Mouse (Mus musculus): ENCODE data around the gene Nfatc4.
A peak's percentile ranks its signal among the peaks of the same experiment; 100 is the strongest.

Gene Nfatc4

GRCm38 (mm10) chr14:55853621-55854285 is 30.8 kb downstream of the Nfatc4 start, which contains the start of gene Nynrin:
TSS of gene Nynrin (plus strand) at chr14:55854010.
- no peak for DNase-seq (ENCODE audit: low spot score in 2 of 2)

DNA sequence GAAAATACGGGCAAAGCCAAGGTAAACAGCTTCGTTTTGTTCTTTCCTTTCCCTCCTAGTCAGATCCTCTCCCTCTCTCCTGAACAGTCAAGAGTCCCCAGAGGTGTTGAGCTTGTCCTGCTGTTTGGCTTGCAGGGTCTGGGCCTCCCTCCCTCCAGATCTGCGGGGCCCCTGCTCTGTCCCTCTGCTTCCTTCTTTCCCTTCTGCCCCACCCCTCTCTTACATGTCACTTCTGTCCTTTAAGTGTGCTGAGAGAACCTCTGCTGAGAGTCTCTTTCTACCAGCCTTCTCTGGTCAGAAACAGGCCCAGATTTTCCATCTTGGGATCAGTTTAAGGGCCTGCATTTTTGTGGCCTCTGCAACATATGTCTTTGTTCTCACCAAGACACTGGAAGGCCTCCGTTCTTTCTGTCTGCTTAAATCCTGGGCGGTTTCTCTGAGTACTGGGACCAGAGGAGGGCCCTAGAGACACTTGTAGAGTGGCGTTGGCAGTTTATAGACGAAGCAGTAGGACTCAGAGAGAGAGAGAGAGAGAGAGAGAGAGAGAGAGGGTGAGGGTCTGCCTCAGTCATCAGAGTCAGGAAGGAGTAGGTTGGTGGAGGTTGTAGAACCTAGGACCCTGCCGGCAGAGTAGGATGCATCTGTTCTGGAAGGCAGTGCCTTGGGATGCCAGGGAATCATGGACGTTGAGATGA is 31.6 kb downstream of the Nfatc4 start:
- DNase-seq (ENCODE audit: low spot score in 2 of 2): no peak

GRCm38 (mm10) chr14:55855101-55855561 is 32.2 kb downstream of the Nfatc4 start:
- DNase-seq (ENCODE audit: low spot score in 2 of 2): no peak

GRCm38 (mm10) chr14:55857588-55857987 is 34.6 kb downstream of the Nfatc4 start:
- no peak for DNase-seq (ENCODE audit: low spot score in 2 of 2)

GRCm38 (mm10) chr14:55862186-55862585 is 39.2 kb downstream of the Nfatc4 start:
- DNase-seq (ENCODE audit: low spot score in 2 of 2): no peak

- DNase-seq (ENCODE audit: low spot score in 2 of 2): no peak
These were observed 40.0 kb downstream of the Nfatc4 start for GRCm38 (mm10) chr14:55862970-55863369.

- DNase-seq (ENCODE audit: low spot score in 2 of 2): peak in 1 of 2 experiments; percentile 48
These were observed 40.8 kb downstream of the Nfatc4 start for GRCm38 (mm10) chr14:55863773-55864172.

DNA sequence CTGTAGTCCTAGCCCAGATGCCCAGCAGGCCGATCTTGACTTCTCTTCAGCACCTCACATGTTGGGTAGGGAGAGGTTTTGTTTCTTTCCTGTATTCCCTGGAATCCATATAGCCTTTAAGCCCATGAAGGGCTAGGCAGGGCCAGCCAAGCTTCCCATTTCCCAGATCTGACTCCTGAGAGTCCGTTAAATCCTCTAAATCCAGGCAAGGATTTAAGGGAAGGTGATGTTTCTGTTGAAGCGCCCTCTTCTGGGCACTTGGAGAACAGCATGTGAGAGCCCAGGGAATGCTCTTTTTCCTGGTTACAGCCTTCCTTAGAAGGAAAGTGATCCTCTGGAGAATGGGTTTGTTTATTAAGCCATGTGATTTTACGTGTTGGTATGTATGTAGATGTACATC is 44.0 kb downstream of the Nfatc4 start:
- DNase-seq (ENCODE audit: low spot score in 2 of 2): peak in 1 of 2 experiments; percentile 48

DNA sequence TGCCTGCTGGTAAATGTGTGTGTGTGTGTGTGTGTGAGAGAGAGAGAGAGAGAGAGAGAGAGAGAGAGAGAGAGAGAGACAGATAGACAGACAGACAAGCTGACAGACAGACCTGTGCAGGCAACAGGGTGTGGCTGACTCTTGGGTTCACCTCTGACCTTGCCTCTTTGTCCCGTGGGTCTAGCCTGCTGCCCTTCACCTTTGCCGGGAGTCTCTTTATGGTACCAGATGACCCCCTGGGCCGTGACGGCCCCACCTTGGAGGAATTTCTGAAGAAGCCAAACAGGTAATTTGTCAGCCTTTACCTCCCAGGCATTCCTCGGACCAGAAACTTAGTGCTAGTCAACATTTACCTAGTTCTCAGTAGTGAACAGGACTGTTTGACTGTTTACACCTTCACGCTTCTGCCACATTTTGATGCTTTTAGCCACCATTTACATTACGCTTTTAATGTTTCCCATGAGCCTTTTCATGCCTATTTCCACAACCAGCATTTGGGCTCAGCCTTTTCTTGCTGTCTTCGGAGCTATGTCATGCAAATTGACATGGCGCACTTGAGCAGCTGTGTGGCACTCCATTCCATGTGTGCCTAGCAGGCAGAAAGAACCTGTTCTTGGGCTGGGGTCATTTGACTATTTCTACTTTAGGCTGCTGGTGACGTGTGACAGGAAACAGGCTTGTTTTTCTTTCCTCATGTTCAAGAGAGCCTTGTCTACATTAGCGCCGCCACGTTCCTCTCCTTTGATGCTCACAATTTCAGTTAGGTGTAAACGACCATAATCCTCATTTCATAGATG is 45.5 kb downstream of the Nfatc4 start:
- no peak for DNase-seq (ENCODE audit: low spot score in 2 of 2)

DNA sequence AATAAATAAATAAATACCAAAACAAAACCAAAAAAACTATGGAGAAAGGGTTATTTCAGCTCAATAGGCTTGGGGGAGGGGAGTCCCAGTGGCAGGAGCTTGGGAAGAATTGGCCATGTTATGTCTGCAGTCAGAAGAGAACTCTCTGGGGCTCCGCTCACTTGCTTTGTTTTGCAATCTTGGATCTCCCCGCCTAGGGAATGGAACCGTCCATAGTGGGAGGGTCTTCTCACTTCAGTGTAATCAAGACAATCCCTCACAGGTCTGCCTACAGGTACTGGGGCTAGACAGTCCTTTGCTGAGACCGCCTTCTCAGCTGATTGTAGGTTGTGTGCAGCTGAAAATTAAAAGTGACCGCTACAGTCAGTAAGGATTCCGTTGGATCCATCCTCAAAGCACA is 46.6 kb downstream of the Nfatc4 start:
- no peak for DNase-seq (ENCODE audit: low spot score in 2 of 2)

DNA sequence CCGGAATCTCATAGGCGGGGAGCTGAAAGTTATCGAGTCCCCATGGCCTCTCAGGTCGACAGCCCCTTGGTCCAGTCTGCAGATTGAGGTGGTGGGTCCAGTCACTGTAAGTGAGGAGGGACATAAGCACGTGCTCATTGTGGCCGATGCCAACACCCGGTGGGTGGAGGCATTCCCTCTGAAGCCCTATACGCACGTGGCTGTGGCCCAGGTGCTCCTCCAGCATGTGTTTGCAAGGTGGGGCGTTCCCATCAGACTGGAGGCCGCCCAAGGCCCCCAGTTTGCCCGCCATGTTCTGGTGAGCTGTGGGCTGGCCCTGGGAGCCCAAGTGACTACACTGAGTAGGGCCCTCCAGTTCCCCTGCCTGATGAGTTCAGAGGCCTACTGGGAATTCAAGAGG is 49.1 kb downstream of the Nfatc4 start:
- DNase-seq (ENCODE audit: low spot score in 2 of 2): no peak

DNA sequence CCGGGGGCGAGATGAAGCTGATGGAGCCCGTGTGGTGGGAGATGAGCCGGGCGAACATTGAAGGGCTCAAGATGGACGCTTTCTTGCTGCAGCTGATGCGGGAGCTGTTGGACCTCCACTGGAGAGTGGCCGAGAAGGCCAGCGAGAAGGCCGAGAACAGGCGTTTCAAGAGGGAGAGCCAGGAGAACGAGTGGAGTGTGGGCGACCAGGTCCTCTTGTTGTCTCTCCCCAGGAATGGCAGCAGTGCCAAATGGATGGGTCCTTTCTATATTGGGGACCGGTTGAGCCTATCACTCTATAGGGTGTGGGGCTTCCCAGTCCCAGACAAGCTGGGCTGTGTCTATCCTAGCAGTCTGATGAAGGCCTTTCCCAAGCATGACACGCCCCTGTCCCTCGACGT is 49.6 kb downstream of the Nfatc4 start:
- no peak for DNase-seq (ENCODE audit: low spot score in 2 of 2)

DNA sequence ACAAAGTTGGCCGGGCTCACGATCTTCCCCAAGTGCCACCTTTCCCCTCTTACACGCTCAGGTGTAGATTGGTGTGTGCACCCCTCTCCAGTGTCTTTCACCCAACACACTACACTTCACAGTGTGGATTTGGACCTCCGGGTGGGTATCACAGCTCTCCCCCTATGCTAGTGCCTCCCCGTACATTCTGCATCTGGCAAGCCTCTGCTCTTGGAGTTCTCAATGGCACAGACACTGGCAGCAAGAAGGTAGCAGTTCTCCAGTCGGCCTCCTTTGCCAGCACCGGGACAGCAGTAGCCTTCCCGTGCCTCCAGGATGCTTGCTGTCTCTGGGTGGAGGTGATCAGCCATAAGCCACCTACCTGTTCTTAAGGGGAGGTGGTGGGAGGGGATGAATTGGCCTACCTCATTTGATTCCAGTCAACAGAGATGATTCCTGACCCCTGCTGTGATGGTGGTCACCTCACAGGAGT is 50.3 kb downstream of the Nfatc4 start:
- no peak for DNase-seq (ENCODE audit: low spot score in 2 of 2)

GRCm38 (mm10) chr14:55873714-55874683 is 51.1 kb downstream of the Nfatc4 start:
- peak; percentile 55 to 69 for DNase-seq (ENCODE audit: low spot score in 2 of 2)

DNA sequence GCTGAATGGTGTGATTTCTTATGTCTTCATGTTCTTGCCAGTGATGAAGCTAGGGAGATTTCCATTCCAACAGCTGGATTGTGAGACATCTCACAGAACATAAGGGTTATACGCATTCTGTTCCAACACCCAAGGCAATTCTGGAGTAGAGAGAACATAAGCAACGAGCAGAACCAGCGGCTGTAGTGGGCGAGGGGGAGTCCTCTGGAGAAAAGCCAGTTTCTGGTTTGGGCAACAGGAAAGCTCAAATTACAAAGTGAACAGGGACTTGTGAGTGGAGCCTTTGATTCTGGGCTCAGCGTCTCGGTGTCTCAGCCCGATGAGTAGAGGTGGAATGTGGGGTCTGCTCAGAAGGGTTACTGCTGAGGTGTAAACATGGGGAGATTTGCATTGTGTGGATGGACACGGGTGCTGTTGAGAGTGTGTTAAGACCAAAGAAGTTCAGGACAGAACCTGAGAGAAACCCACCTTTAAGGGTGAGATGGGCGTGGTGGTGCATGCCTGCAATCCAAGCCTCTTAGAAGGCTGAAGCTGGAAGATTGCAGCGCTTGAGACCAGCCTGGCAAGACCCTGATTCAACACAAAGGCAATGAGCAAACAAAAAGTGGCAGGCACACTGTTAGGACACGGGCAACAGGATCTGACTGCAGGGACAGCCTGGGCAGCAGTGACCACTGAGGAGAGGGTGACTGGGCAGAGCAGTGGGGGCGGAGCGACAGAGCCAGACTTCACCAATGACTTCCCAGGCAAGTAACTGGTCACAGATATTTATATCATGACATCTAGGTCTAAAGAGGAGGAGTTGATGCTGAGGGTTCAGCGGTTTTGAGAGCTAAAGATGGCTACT is 54.7 kb downstream of the Nfatc4 start:
- no peak for DNase-seq (ENCODE audit: low spot score in 2 of 2)

DNA sequence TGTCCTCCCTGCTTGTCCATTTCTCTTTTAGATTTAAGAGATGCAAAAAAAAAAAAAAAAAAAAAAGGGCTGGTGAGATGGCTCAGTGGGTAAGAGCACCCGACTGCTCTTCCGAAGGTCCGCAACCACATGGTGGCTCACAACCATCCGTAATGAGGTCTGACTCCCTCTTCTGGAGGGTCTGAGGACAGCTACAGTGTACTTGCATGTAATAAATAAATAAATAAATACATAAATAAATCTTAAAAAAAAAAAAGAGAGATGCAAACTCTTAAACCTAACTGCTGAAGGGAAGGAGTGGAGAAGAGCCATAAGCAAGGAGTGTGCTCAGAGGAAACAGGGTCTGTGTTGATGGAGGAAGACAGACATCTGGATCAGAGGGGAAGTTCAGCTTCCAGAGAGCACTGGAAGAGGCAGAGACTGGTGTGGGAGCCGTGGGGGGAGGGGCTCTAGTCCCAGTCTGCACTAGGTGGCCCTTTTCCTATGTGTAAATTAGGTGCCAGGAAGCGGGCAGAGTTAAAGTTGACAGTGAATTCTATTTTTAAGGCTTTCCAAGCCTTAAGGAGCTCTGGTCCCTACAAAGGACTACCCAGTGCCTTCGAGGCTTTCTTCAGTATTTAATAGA is 55.5 kb downstream of the Nfatc4 start:
- DNase-seq (ENCODE audit: low spot score in 2 of 2): no peak

DNA sequence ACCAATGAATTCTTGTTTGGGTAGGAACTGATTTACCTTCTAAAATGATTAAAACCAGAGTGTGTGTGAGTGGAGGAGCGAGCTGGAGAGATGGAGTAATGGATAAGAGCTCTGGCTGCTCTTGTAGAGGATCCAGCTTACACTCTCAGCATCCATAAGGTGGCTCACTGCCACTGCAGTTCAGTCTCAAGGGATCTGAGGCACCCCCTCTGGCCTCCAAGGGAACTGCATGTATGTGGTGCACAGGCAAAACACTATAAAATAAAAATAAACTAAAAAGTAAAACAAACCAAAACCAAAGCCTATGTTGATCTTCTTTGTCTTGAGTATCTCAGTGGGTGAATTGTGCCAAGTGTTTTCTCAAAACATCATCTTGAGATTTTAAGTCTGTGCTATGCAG is 56.7 kb downstream of the Nfatc4 start:
- DNase-seq (ENCODE audit: low spot score in 2 of 2): peak; percentile 64 to 68

- no peak for DNase-seq (ENCODE audit: low spot score in 2 of 2)
These were observed 58.0 kb downstream of the Nfatc4 start for GRCm38 (mm10) chr14:55880982-55881381.

GRCm38 (mm10) chr14:55882171-55882641 is 59.3 kb downstream of the Nfatc4 start:
- no peak for DNase-seq (ENCODE audit: low spot score in 2 of 2)
